Mouse (Mus musculus): ENCODE measurements around the gene Atp1a1. TPM values are rescaled to one million over a fixed set of nuclear protein-coding genes. Genes with fewer than 3 reads are reported as not detected.
A peak's percentile ranks its signal among the peaks of the same experiment; 100 is the strongest.

Atp1a1 gene
- polyA plus RNA-seq, 1 experiment: 483 TPM

- Histone ChIP-seq H3K4me1 (peaks cover 10% of the 10 kb centered on the region), H3K27me3 (replicated peaks) (no peaks in the 10 kb centered on the region)
- TF ChIP-seq GATA1 (IDR thresholded peaks at IDR 0.05; ENCODE audit: borderline replicate concordance, low read length) (no peak), FLI1 (IDR thresholded peaks at IDR 0.05; ENCODE audit: low read length) (no peak)
These were observed 12.5 kb upstream of the Atp1a1 start for GRCm38 (mm10) chr3:101617007-101617406.

GRCm38 (mm10) chr3:101615856-101616255, 11.4 kb upstream of the Atp1a1 start:
- H3K4me3 ChIP-seq (replicated peaks): no peak overlapping the region
- peaks cover 20% of the 10 kb centered on the region for H3K4me1 ChIP-seq
- H3K9me3 ChIP-seq: peaks cover 7% of the 10 kb centered on the region; the same call in 1 of the 2 replicates
- no peaks in the 10 kb centered on the region for H3K27me3 ChIP-seq (replicated peaks)
- TF ChIP-seq FLI1 (IDR thresholded peaks at IDR 0.05; ENCODE audit: low read length): no peak
- no peak for TF ChIP-seq GATA1 (IDR thresholded peaks at IDR 0.05; ENCODE audit: borderline replicate concordance, low read length)
- H3K36me3 ChIP-seq (replicated peaks; ENCODE audit: low read length): no peaks in the 10 kb centered on the region

More at GRCm38 (mm10) chr3:101617007-101617406, 12.5 kb upstream of the Atp1a1 start:
- Histone ChIP-seq H3K9me3 (peaks cover 7% of the 10 kb centered on the region; the same call in 1 of the 2 replicates), H3K36me3 (replicated peaks; ENCODE audit: low read length) (no peaks in the 10 kb centered on the region), H3K4me3 (replicated peaks) (no peak overlapping the region)

GRCm38 (mm10) chr3:101611813-101612491, 7.5 kb upstream of the Atp1a1 start:
- Histone ChIP-seq H3K4me1 (peaks cover 26% of the 10 kb centered on the region), H3K27me3 (replicated peaks) (peaks cover 5% of the 10 kb centered on the region), H3K9me3 (no peaks in the 10 kb centered on the region), H3K4me3 (replicated peaks) (no peak overlapping the region), H3K36me3 (replicated peaks; ENCODE audit: low read length) (no peaks in the 10 kb centered on the region)
- TF ChIP-seq GATA1 (IDR thresholded peaks at IDR 0.05; ENCODE audit: borderline replicate concordance, low read length) (no peak), FLI1 (IDR thresholded peaks at IDR 0.05; ENCODE audit: low read length) (no peak)

DNA sequence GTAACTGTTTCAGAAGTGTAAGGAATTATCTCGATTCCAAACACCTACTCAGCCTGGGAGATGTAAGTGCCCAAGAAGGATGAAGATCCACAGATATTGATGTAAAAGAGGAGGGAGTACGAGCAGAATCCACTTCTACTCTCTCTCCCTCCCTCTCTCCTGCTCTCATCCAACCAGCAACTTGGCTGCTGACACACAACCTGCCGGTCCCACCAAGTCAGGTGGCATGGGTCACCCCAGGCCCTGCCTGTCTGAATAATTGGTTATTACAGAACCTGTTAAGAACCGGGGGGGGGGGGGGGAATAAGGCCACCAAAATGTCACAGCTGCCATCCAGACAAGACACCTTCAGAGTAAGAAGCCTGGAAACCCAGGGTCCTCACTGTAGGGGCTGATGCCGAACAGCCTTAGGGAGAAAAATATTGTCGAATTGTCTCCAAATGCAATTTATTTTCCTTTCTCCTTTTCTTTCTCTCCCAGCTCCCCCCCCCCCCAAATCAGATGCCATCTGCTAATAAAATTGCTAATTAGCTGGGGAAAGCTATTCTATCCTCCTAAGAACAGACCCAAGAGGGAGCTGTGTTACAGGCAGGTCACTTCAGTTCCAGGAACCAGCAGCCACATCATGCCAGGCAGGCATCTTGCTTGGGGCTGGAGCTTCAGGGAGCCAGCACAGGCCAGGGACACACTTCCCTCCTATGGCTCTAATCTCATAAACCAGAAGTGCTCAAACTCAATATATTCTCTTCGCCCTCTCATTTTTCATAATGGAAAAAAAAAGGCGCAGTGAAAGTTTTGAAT, 6.7 kb upstream of the Atp1a1 start:
- Histone ChIP-seq H3K27me3 (replicated peaks) (peaks cover 6% of the 10 kb centered on the region), H3K4me1 (peaks cover 27% of the 10 kb centered on the region), H3K4me3 (replicated peaks) (no peak overlapping the region), H3K36me3 (replicated peaks; ENCODE audit: low read length) (no peaks in the 10 kb centered on the region), H3K9me3 (no peaks in the 10 kb centered on the region)
- no peak for TF ChIP-seq FLI1 (IDR thresholded peaks at IDR 0.05; ENCODE audit: low read length)
- no peak for TF ChIP-seq GATA1 (IDR thresholded peaks at IDR 0.05; ENCODE audit: borderline replicate concordance, low read length)

- no peak overlapping the region for H3K4me3 ChIP-seq (replicated peaks)
- H3K27me3 ChIP-seq (replicated peaks): peaks cover 8% of the 10 kb centered on the region
- no peaks in the 10 kb centered on the region for H3K36me3 ChIP-seq (replicated peaks; ENCODE audit: low read length)
- no peaks in the 10 kb centered on the region for H3K9me3 ChIP-seq
- peaks cover 38% of the 10 kb centered on the region for H3K4me1 ChIP-seq
- TF ChIP-seq FLI1 (IDR thresholded peaks at IDR 0.05; ENCODE audit: low read length) (no peak), GATA1 (IDR thresholded peaks at IDR 0.05; ENCODE audit: borderline replicate concordance, low read length) (no peak)
These were observed 4.8 kb upstream of the Atp1a1 start for GRCm38 (mm10) chr3:101609302-101609701.

GRCm38 (mm10) chr3:101606861-101607455, 2.5 kb upstream of the Atp1a1 start:
- H3K36me3 ChIP-seq (replicated peaks; ENCODE audit: low read length): no peaks in the 10 kb centered on the region
- H3K4me1 ChIP-seq: peaks cover 49% of the 10 kb centered on the region
- H3K27me3 ChIP-seq (replicated peaks): peaks cover 8% of the 10 kb centered on the region
- TF ChIP-seq GATA1 (IDR thresholded peaks at IDR 0.05; ENCODE audit: borderline replicate concordance, low read length): no peak
- TF ChIP-seq FLI1 (IDR thresholded peaks at IDR 0.05; ENCODE audit: low read length): no peak
- H3K9me3 ChIP-seq: no peaks in the 10 kb centered on the region
- H3K4me3 ChIP-seq (replicated peaks): no peak overlapping the region

GRCm38 (mm10) chr3:101605721-101606120, 1.2 kb upstream of the Atp1a1 start:
- H3K36me3 ChIP-seq (replicated peaks; ENCODE audit: low read length): no peaks in the 10 kb centered on the region
- no peak for TF ChIP-seq FLI1 (IDR thresholded peaks at IDR 0.05; ENCODE audit: low read length)
- TF ChIP-seq GATA1 (IDR thresholded peaks at IDR 0.05; ENCODE audit: borderline replicate concordance, low read length): no peak
- no peaks in the 10 kb centered on the region for H3K9me3 ChIP-seq
- peaks cover 51% of the 10 kb centered on the region for H3K4me1 ChIP-seq
- H3K4me3 ChIP-seq (replicated peaks): no peak overlapping the region
- H3K27me3 ChIP-seq (replicated peaks): peaks cover 8% of the 10 kb centered on the region

DNA sequence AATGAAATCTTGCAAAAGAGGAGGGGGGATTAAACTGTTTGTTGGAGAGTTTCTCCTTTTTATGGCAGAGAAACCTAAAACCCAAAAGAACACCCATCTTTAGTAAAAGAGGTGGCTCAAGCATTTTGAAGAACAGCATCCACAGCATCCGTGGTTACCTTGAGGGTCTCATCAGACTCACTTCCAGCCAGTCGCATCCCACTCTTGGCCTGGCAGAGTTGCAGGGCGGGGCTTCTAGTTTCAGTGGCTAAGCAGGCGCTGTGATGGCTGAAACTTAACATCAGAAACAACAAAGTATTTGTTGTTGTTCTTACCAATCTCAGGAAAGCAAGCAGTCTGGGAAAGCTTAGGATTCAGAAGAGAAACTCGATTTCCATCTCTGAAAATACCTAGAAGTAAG, 807 bp upstream of the Atp1a1 start:
- TF ChIP-seq GATA1 (IDR thresholded peaks at IDR 0.05; ENCODE audit: borderline replicate concordance, low read length) (no peak), FLI1 (IDR thresholded peaks at IDR 0.05; ENCODE audit: low read length) (no peak)
- Histone ChIP-seq H3K9me3 (no peaks in the 10 kb centered on the region), H3K4me1 (peaks cover 54% of the 10 kb centered on the region), H3K27me3 (replicated peaks) (peaks cover 8% of the 10 kb centered on the region), H3K4me3 (replicated peaks) (peak overlapping the region; percentile 95), H3K36me3 (replicated peaks; ENCODE audit: low read length) (no peaks in the 10 kb centered on the region)

GRCm38 (mm10) chr3:101603661-101604549, 579 bp downstream of the Atp1a1 start:
- Histone ChIP-seq H3K4me3 (replicated peaks) (peak overlapping the region; percentile 95), H3K36me3 (replicated peaks; ENCODE audit: low read length) (no peaks in the 10 kb centered on the region), H3K27me3 (replicated peaks) (peaks cover 8% of the 10 kb centered on the region), H3K4me1 (peaks cover 64% of the 10 kb centered on the region), H3K9me3 (no peaks in the 10 kb centered on the region)
- TF ChIP-seq GATA1 (IDR thresholded peaks at IDR 0.05; ENCODE audit: borderline replicate concordance, low read length) (no peak), FLI1 (IDR thresholded peaks at IDR 0.05; ENCODE audit: low read length) (no peak)
